Mouse (Mus musculus): ENCODE results near the gene Prm1. TPM values are rescaled to one million over a fixed set of nuclear protein-coding genes. Genes with fewer than 3 reads are reported as not detected.

Prm1 gene
- total and polyA plus RNA-seq, 3 experiments: not detected

DNA sequence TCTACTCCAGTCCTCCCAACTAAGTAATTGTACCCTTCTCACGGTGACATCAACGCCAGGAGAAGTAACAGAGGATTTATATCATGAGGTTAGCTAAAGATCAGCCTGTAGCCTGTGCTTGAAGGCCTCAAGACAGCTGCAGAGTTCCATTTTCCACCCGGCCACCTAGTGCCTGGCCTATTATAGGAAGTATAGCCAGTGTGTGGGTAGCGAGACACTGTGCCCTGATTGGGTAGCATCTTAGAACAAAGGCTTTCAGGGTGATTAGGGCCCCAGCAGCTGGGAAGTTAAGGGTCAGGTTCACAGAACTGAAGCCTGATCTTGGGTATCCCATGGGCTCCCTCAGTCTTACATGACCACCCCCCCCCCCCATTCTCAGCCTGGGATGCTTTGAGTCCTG is 16.8 kb downstream of the Prm1 start:
- Histone ChIP-seq H3K9ac (ENCODE audit: insufficient read depth, low read depth) (no peak overlapping the region), H3K9me3 (replicated peaks; ENCODE audit: low read length) (no peaks in the 10 kb centered on the region), H3K36me3 (replicated peaks in 1 of 2; ENCODE audit: control insufficient read depth in 1 of 2, insufficient read depth in 1 of 2, low read length in 1 of 2) (peaks cover 0 to 6% of the 10 kb centered on the region in 2 experiments), H3K4me2 (ENCODE audit: insufficient read depth, low read depth, poor library complexity, severe bottlenecking) (no peak overlapping the region), H3K27me3 (replicated peaks) (no peaks in the 10 kb centered on the region), H3K4me3 (replicated peaks in 1 of 3; ENCODE audit: low read depth in 2 of 3, low read length in 2 of 3, poor library complexity in 1 of 3) (no peak overlapping the region), H3K4me1 (ENCODE audit: control insufficient read depth in 1 of 2, insufficient read depth in 2 of 2) (peaks cover 31 to 37% of the 10 kb centered on the region in 2 experiments), H3K79me2 (replicated peaks; ENCODE audit: control insufficient read depth, extremely low read depth, insufficient read depth, poor library complexity, severe bottlenecking) (peaks cover 9% of the 10 kb centered on the region), H3K27ac (ENCODE audit: insufficient read depth, low read depth) (no peak overlapping the region)
- TF ChIP-seq UBTF (IDR thresholded peaks at IDR 0.05; ENCODE audit: low read depth, low read length): no peak
- TF ChIP-seq JUN (IDR thresholded peaks at IDR 0.05; ENCODE audit: insufficient read depth, low read depth, low read length): no peak
- no peak for TF ChIP-seq ZC3H11A (IDR thresholded peaks at IDR 0.05; ENCODE audit: low read depth, low read length)
- TF ChIP-seq NELFE (IDR thresholded peaks at IDR 0.05; ENCODE audit: low read depth, low read length): no peak
- TF ChIP-seq SMC3 (IDR thresholded peaks at IDR 0.05; ENCODE audit: low read depth, low read length): no peak
- TF ChIP-seq BHLHE40 (IDR thresholded peaks at IDR 0.05; ENCODE audit: low read depth, low read length): no peak
- no peak for TF ChIP-seq ETS1 (conservative IDR thresholded peaks at IDR 0.05; ENCODE audit: low read depth, low read length)
- TF ChIP-seq MAZ (IDR thresholded peaks at IDR 0.05; ENCODE audit: low read depth, low read length): no peak
- no peak for TF ChIP-seq TBP (conservative IDR thresholded peaks at IDR 0.05; ENCODE audit: low read depth, low read length)
- no peak for TF ChIP-seq RAD21 (IDR thresholded peaks at IDR 0.05; ENCODE audit: low read depth, low read length)
- TF ChIP-seq ZNF384 (IDR thresholded peaks at IDR 0.05; ENCODE audit: low read depth, low read length): no peak
- no peak for TF ChIP-seq POLR2A (IDR thresholded peaks at IDR 0.05; ENCODE audit: low read depth, low read length)
- TF ChIP-seq CHD2 (IDR thresholded peaks at IDR 0.05; ENCODE audit: low read length): no peak
- TF ChIP-seq JUND (conservative IDR thresholded peaks at IDR 0.05; ENCODE audit: low read depth, low read length): no peak
- TF ChIP-seq CHD1 (IDR thresholded peaks at IDR 0.05; ENCODE audit: low read depth, low read length): no peak
- TF ChIP-seq CTCF (conservative IDR thresholded peaks at IDR 0.05 in 1 of 2, IDR thresholded peaks at IDR 0.05 in 1 of 2; ENCODE audit: low read depth in 2 of 2, low read length in 2 of 2): no peak
- TF ChIP-seq ELF1 (IDR thresholded peaks at IDR 0.05; ENCODE audit: low read depth, low read length): no peak
- TF ChIP-seq HCFC1 (IDR thresholded peaks at IDR 0.05; ENCODE audit: low read depth, low read length): no peak
- TF ChIP-seq NRF1 (IDR thresholded peaks at IDR 0.05; ENCODE audit: low read depth, low read length): no peak
- no peak for TF ChIP-seq SIN3A (IDR thresholded peaks at IDR 0.05; ENCODE audit: low read length)
- dilution Hi-C loops (cut with MboI; ENCODE audit: extremely low pct_ligation_motif_present, extremely low pct_unique_long_range_greater_than_20kb, low sequenced_read_pairs): no loop called here
- peak; percentile 42 for DNase-seq (ENCODE audit: extremely low read depth)
- in situ Hi-C loops (cut with MboI; ENCODE audit: low pct_ligation_motif_present, low pct_unique_long_range_greater_than_20kb, low sequenced_read_pairs): loop anchor here (5.0 kb wide), 2 partner anchors 122 to 217 kb away; no protein-coding TSS in a partner anchor

DNA sequence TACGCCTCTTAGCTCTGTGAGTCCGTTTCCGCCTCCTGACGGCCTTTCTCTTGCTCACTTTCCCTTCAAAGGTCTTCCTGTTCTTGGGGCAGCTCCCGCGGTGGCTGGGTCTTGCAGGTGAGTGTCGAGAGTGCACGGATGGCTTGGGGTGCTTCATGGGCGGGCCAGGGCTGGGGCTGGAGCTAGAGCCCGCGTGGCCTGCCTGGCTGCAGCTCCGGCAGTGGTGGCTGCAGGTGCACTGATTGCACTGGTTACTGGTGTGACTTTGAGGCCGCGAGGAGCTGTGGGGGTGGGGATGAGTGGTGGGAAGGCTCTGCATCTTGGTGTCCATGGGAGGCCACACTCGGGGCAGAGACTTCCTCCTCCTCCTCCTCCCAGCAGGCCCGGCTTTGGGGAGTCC is 17.4 kb downstream of the Prm1 start, which contains the start of gene Tnp2:
Gene Tnp2, minus strand, starts transcription at position 390 of the 400 bp plus-strand sequence.
- H3K9me3 ChIP-seq (replicated peaks; ENCODE audit: low read length): no peaks in the 10 kb centered on the region
- in situ Hi-C loops (cut with MboI; ENCODE audit: low pct_ligation_motif_present, low pct_unique_long_range_greater_than_20kb, low sequenced_read_pairs): loop anchor here (5.0 kb wide), 2 partner anchors 121 to 216 kb away; no protein-coding TSS in a partner anchor
- peaks cover 28 to 37% of the 10 kb centered on the region in 2 experiments for H3K4me1 ChIP-seq (ENCODE audit: control insufficient read depth in 1 of 2, insufficient read depth in 2 of 2)
- H3K4me2 ChIP-seq (ENCODE audit: insufficient read depth, low read depth, poor library complexity, severe bottlenecking): no peak within 1 kb of the TSS
- H3K79me2 ChIP-seq (replicated peaks; ENCODE audit: control insufficient read depth, extremely low read depth, insufficient read depth, poor library complexity, severe bottlenecking): peaks cover 14% of the 10 kb centered on the region
- no peak within 1 kb of the TSS for H3K9ac ChIP-seq (ENCODE audit: insufficient read depth, low read depth)
- no peak within 1 kb of the TSS for H3K27ac ChIP-seq (ENCODE audit: insufficient read depth, low read depth)
- DNase-seq (ENCODE audit: extremely low read depth): peak; percentile 44
- H3K36me3 ChIP-seq (replicated peaks in 1 of 2; ENCODE audit: control insufficient read depth in 1 of 2, insufficient read depth in 1 of 2, low read length in 1 of 2): peaks cover 0 to 11% of the 10 kb centered on the region in 2 experiments
- no peak within 1 kb of the TSS for H3K4me3 ChIP-seq (replicated peaks in 1 of 3; ENCODE audit: low read depth in 2 of 3, low read length in 2 of 3, poor library complexity in 1 of 3)
- dilution Hi-C loops (cut with MboI; ENCODE audit: extremely low pct_ligation_motif_present, extremely low pct_unique_long_range_greater_than_20kb, low sequenced_read_pairs): no loop called here
- peak; percentile 52; the same call in 1 of the 2 replicates for TF ChIP-seq TCF12 (IDR thresholded peaks at IDR 0.05; ENCODE audit: low read depth, low read length)
- no peak for TF ChIP-seq PAX5 (IDR thresholded peaks at IDR 0.05; ENCODE audit: low read length)
- 0 out of 2 replicates have a peak, but pooled peaks have one; percentile 18 for TF ChIP-seq BHLHE40 (IDR thresholded peaks at IDR 0.05; ENCODE audit: low read depth, low read length)
- TF ChIP-seq CHD2 (IDR thresholded peaks at IDR 0.05; ENCODE audit: low read length): 0 out of 2 replicates have a peak, but pooled peaks have one; percentile 25
- no peak for TF ChIP-seq ELF1 (IDR thresholded peaks at IDR 0.05; ENCODE audit: low read depth, low read length)
- TF ChIP-seq CTCF (conservative IDR thresholded peaks at IDR 0.05 in 1 of 2, IDR thresholded peaks at IDR 0.05 in 1 of 2; ENCODE audit: low read depth in 2 of 2, low read length in 2 of 2): no peak
- TF ChIP-seq ETS1 (conservative IDR thresholded peaks at IDR 0.05; ENCODE audit: low read depth, low read length): 0 out of 2 replicates have a peak, but pooled peaks have one; percentile 19
- no peaks in the 10 kb centered on the region for H3K27me3 ChIP-seq (replicated peaks)
